Mouse (Mus musculus) liver, postnatal 0 days (tissue): ENCODE data around the gene Rhebl1.

Experiments
- CTCF ChIP-seq: sonication (generic); IDR thresholded peaks from 2 replicates; pipeline ENCODE4 v1.5.1; 2016; ENCODE audit warnings: antibody characterized with exemption, low read depth
- EP300 ChIP-seq: IDR thresholded peaks from 2 replicates; pipeline ENCODE4 v1.6.1; 2016; ENCODE audit warnings: antibody characterized with exemption, low read depth, mild to moderate bottlenecking

- no peak for TF ChIP-seq CTCF
- no peak for TF ChIP-seq EP300
These were observed 48.2 kb downstream of the Rhebl1 start for GRCm38 (mm10) chr15:98846140-98846539.
